Mouse (Mus musculus): ENCODE results near the gene Nkain1.

DNA sequence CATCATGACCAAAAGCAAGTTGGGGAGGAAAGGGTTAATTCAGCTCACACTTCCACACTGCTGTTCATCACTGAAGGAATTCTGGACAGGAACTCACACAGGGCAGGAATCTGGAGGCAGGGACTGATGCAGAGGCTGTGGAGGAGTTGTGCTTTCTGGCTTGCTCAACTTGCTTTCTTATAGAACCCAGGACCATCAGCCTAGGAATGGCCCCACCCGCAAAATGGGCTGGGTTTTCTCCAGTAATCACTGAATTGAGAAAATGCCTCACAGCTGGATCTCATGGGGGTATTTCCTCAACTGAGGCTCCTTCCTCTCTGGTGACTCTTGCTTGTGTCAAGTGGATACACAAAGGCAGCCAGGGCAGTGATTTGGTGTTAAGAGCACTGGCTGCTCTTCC lies 48.9 kb downstream of the Nkain1 start:
- no peak for TF ChIP-seq CTCF (IDR thresholded peaks at IDR 0.05; ENCODE audit: extremely low read depth, insufficient read length, insufficient replicate concordance, low read depth, low read length)
- no peak for TF ChIP-seq POLR2A (IDR thresholded peaks at IDR 0.05; ENCODE audit: low read depth, low read length)
